Mouse (Mus musculus) hindbrain, embryonic 10.5 days (tissue): Measurements from ENCODE around the gene Apaf1. TPM values are rescaled to one million over a fixed set of nuclear protein-coding genes. Genes with fewer than 3 reads are reported as not detected.

ENCODE experiments used
- DNase-seq: peaks from one replicate; pipeline ENCODE4 v3.0.0-alpha.2; 2017; ENCODE audit warnings: low spot score
- H3K27ac ChIP-seq: fragments of 300-500 bp; sonication (generic); 2 replicates; pipeline ENCODE4 v1.5.1; 2016; ENCODE audit warnings: mild to moderate bottlenecking, moderate library complexity
- H3K27me3 ChIP-seq: fragments of 300-500 bp; sonication (generic); 2 replicates; pipeline ENCODE4 v1.6.1; 2016; ENCODE audit warnings: mild to moderate bottlenecking; ENCODE audit not compliant: poor library complexity, insufficient read depth, severe bottlenecking
- H3K36me3 ChIP-seq: fragments of 300-500 bp; sonication (generic); 2 replicates; pipeline ENCODE4 v1.6.1; 2016; ENCODE audit warnings: mild to moderate bottlenecking, moderate library complexity
- H3K4me1 ChIP-seq: fragments of 300-500 bp; sonication (generic); replicated peaks from 2 replicates; pipeline ENCODE4 v1.6.1; 2016; ENCODE audit warnings: mild to moderate bottlenecking
- H3K4me3 ChIP-seq: fragments of 300-500 bp; sonication (generic); 2 replicates; pipeline ENCODE4 v1.5.1; 2016; ENCODE audit warnings: mild to moderate bottlenecking, moderate library complexity
- H3K9me3 ChIP-seq: fragments of 300-500 bp; sonication (generic); 2 replicates; pipeline ENCODE4 v1.6.1; 2016; ENCODE audit warnings: mild to moderate bottlenecking, moderate library complexity
- WGBS: fragments of 180-500 bp; shearing (Covaris S2); methylation state at CpG from one replicate; pipeline ENCODE4 v1.1.7; 2016; 5-methylcytosine and 5-hydroxymethylcytosine counted together
- polyA plus RNA-seq: library from polyadenylated mRNA; unstranded; fragments of >200 nt; fragmentation: Nextera tagmentation; extraction: Ambion mirVana; gene quantifications from 2 replicates; pipeline ENCODE4 v1.2.1, GENCODE M21; 2016

Apaf1 gene
- polyA plus RNA-seq, 1 experiment from 2014 or later: 21.4 TPM

- peaks cover 76% of the 10 kb centered on the region for H3K36me3 ChIP-seq
Measured at GRCm38 (mm10) chr10:91071768-91072167, 10.8 kb downstream of the Apaf1 start.

GRCm38 (mm10) chr10:91062355-91062754 lies 20.2 kb downstream of the Apaf1 start:
- H3K4me1 ChIP-seq: no peaks in the 10 kb centered on the region
- WGBS: 93% methylated on average over 6 of the region's 6 CpGs
- no peak overlapping the region for H3K4me3 ChIP-seq
- H3K9me3 ChIP-seq: peaks cover 5% of the 10 kb centered on the region; the same call in 1 of the 2 replicates
- DNase-seq: no peak
- H3K27me3 ChIP-seq: no peaks in the 10 kb centered on the region
- H3K36me3 ChIP-seq: peaks cover 90% of the 10 kb centered on the region
- H3K27ac ChIP-seq: no peak overlapping the region

More at GRCm38 (mm10) chr10:91071768-91072167, 10.8 kb downstream of the Apaf1 start:
- 75% methylated on average over 1 of the region's 1 CpGs for WGBS
- H3K4me3 ChIP-seq: no peak overlapping the region
- no peaks in the 10 kb centered on the region for H3K27me3 ChIP-seq
- no peak overlapping the region for H3K27ac ChIP-seq
- H3K9me3 ChIP-seq: no peaks in the 10 kb centered on the region
- H3K4me1 ChIP-seq: no peaks in the 10 kb centered on the region
- no peak for DNase-seq

GRCm38 (mm10) chr10:91060742-91061141 lies 21.8 kb downstream of the Apaf1 start:
- DNase-seq: no peak
- peaks cover 74% of the 10 kb centered on the region for H3K36me3 ChIP-seq
- WGBS: 42% methylated on average over 5 of the region's 5 CpGs
- H3K4me3 ChIP-seq: no peak overlapping the region
- no peaks in the 10 kb centered on the region for H3K27me3 ChIP-seq
- H3K27ac ChIP-seq: no peak overlapping the region
- no peaks in the 10 kb centered on the region for H3K9me3 ChIP-seq
- no peaks in the 10 kb centered on the region for H3K4me1 ChIP-seq

DNA sequence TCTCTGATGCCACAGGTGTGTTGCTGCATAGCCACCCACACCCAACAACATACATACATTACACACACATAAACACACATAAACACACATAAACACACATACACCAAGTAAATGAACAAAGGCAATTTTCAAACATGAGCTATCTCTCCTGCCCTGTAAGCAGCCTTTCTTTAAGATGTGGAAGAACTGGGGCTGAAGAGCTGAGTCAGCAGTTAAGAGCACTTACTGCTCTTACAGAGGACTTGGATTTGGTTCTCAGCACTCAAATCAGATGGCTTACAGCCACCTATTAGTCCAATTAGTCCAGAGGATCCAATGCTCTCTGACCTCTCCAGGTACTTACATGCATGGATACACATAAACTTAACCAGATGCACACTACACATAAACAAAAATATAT lies 29.8 kb downstream of the Apaf1 start:
- Histone ChIP-seq H3K36me3 (peaks cover 72% of the 10 kb centered on the region), H3K4me3 (no peak overlapping the region), H3K27ac (no peak overlapping the region), H3K4me1 (no peaks in the 10 kb centered on the region), H3K27me3 (no peaks in the 10 kb centered on the region), H3K9me3 (no peaks in the 10 kb centered on the region)
- DNase-seq: no peak

- 94% methylated on average over 3 of the region's 3 CpGs for WGBS
- no peaks in the 10 kb centered on the region for H3K4me1 ChIP-seq
- H3K36me3 ChIP-seq: peaks cover 87% of the 10 kb centered on the region
- DNase-seq: no peak
- H3K4me3 ChIP-seq: no peak overlapping the region
- H3K27ac ChIP-seq: no peak overlapping the region
- no peaks in the 10 kb centered on the region for H3K27me3 ChIP-seq
- H3K9me3 ChIP-seq: no peaks in the 10 kb centered on the region
Measured at GRCm38 (mm10) chr10:91051156-91051555, 31.4 kb downstream of the Apaf1 start.

DNA sequence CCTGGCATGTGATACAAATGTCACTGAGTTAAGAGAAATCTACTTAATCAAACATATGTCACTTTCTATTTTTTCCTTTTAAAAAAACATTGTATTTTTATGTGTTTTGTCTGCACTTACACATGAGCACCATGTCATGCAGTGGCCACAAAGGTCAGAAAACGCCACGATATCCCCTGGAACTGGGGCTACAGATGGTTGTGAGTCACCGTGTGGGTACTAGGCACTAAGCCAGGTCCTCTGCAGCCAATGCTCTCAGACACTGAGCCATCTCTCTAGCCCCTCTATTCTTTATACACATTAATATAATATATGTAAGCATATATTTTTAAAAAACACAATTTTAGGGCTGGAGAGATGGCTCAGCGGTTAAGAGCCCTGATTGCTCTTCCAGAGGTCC lies 32.9 kb downstream of the Apaf1 start:
- H3K36me3 ChIP-seq: peaks cover 84% of the 10 kb centered on the region
- no peak overlapping the region for H3K27ac ChIP-seq
- WGBS: 93% methylated on average over 4 of the region's 4 CpGs
- no peaks in the 10 kb centered on the region for H3K9me3 ChIP-seq
- no peak overlapping the region for H3K4me3 ChIP-seq
- no peaks in the 10 kb centered on the region for H3K4me1 ChIP-seq
- no peaks in the 10 kb centered on the region for H3K27me3 ChIP-seq
- no peak for DNase-seq

- Histone ChIP-seq H3K27me3 (no peaks in the 10 kb centered on the region), H3K36me3 (peaks cover 48% of the 10 kb centered on the region), H3K4me3 (no peak overlapping the region), H3K4me1 (no peaks in the 10 kb centered on the region), H3K9me3 (no peaks in the 10 kb centered on the region), H3K27ac (no peak overlapping the region)
- peak; percentile 65 for DNase-seq
- WGBS: 24% methylated on average over 8 of the region's 8 CpGs
Measured at GRCm38 (mm10) chr10:91033942-91034341, 48.6 kb downstream of the Apaf1 start.

DNA sequence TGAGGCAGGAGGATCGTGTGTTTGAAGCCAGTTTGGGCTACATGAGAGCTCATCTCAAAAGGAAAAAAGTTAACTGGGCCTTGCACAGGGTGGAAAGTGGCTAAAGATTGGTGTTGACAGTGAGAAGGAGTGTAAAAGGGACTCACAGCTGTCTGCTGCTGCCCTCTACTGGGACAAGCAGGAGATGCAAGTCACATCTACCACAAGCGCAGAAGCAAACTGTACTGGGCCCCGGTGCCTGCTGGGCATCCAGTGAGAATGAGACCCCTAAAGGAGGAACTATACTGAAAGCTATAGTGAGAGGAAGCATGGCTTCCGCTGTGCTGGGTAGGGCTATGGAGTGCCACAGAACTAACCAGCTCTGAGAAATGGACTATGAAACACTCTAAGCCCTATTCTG lies 50.2 kb downstream of the Apaf1 start:
- Histone ChIP-seq H3K36me3 (peaks cover 48% of the 10 kb centered on the region), H3K9me3 (no peaks in the 10 kb centered on the region), H3K4me3 (no peak overlapping the region), H3K27me3 (no peaks in the 10 kb centered on the region), H3K4me1 (no peaks in the 10 kb centered on the region), H3K27ac (no peak overlapping the region)
- 17% methylated on average over 4 of the region's 4 CpGs for WGBS
- DNase-seq: peak; percentile 79

GRCm38 (mm10) chr10:91031176-91031575 lies 51.4 kb downstream of the Apaf1 start:
- Histone ChIP-seq H3K4me1 (no peaks in the 10 kb centered on the region), H3K36me3 (peaks cover 39% of the 10 kb centered on the region), H3K9me3 (no peaks in the 10 kb centered on the region), H3K27me3 (no peaks in the 10 kb centered on the region), H3K4me3 (no peak overlapping the region), H3K27ac (no peak overlapping the region)
- no peak for DNase-seq
- 86% methylated on average over 9 of the region's 9 CpGs for WGBS

- H3K4me3 ChIP-seq: no peak overlapping the region
- H3K4me1 ChIP-seq: no peaks in the 10 kb centered on the region
- peaks cover 34% of the 10 kb centered on the region for H3K36me3 ChIP-seq
- H3K27me3 ChIP-seq: no peaks in the 10 kb centered on the region
- H3K9me3 ChIP-seq: no peaks in the 10 kb centered on the region
- no peak for DNase-seq
- H3K27ac ChIP-seq: no peak overlapping the region
Measured at GRCm38 (mm10) chr10:91029002-91029539, 53.5 kb downstream of the Apaf1 start.

GRCm38 (mm10) chr10:91027964-91028363 lies 54.6 kb downstream of the Apaf1 start:
- Histone ChIP-seq H3K9me3 (no peaks in the 10 kb centered on the region), H3K27ac (no peak overlapping the region), H3K36me3 (peaks cover 34% of the 10 kb centered on the region), H3K4me3 (no peak overlapping the region), H3K27me3 (no peaks in the 10 kb centered on the region), H3K4me1 (no peaks in the 10 kb centered on the region)
- no peak for DNase-seq
- 83% methylated on average over 5 of the region's 5 CpGs for WGBS

DNA sequence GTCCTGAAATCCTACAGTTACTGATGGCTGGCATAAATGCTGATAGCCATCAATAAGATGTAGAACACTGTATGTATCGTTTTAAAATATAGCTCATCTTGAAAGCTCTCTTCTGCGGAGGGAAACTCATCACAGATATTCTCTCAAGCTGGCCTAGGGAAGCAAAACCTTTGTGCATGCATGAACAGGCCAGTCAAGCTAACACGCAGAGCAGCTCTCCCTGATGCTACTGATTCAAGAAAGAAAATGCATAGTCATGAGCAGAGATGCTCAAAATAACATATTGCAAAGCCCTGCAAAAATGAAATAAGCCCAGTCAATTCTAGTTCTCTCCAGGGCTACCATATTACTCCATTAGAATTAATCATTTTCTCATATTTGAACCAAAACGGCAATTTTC lies 55.1 kb downstream of the Apaf1 start:
- H3K27ac ChIP-seq: no peak overlapping the region
- no peaks in the 10 kb centered on the region for H3K4me1 ChIP-seq
- H3K9me3 ChIP-seq: no peaks in the 10 kb centered on the region
- no peak overlapping the region for H3K4me3 ChIP-seq
- no peaks in the 10 kb centered on the region for H3K27me3 ChIP-seq
- H3K36me3 ChIP-seq: peaks cover 34% of the 10 kb centered on the region
- 96% methylated on average over 4 of the region's 4 CpGs for WGBS
- DNase-seq: no peak

GRCm38 (mm10) chr10:91005858-91006538 lies 76.6 kb downstream of the Apaf1 start:
- no peaks in the 10 kb centered on the region for H3K4me1 ChIP-seq
- 91% methylated on average over 12 of the region's 12 CpGs for WGBS

DNA sequence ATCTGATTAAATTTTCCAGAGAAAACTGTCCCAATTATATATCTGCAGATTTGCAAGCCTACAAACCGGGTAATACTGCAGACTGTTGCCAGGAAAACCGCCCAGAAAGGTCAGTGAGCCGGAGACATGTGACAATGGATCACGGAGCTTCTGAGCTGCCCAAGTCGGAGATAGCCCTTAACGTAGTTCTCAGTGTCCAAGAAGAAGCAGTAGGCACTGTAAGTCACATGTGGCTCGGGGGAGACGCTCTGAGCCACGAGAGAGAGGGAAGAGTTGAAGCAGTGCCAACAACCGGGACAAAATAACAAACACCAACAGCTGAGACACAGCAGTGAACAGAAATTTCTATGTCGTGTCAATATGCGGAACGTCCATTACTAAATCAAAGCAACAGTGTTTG lies 81.1 kb downstream of the Apaf1 start:
- Histone ChIP-seq H3K4me1 (no peaks in the 10 kb centered on the region), H3K4me3 (no peak overlapping the region), H3K36me3 (peaks cover 34% of the 10 kb centered on the region), H3K27me3 (no peaks in the 10 kb centered on the region), H3K9me3 (no peaks in the 10 kb centered on the region), H3K27ac (no peak overlapping the region)
- no peak for DNase-seq
- WGBS: 88% methylated on average over 13 of the region's 13 CpGs

More at GRCm38 (mm10) chr10:91005858-91006538, 76.6 kb downstream of the Apaf1 start:
- H3K27ac ChIP-seq: no peak overlapping the region
- DNase-seq: no peak
- no peak overlapping the region for H3K4me3 ChIP-seq
- no peaks in the 10 kb centered on the region for H3K9me3 ChIP-seq
- H3K27me3 ChIP-seq: no peaks in the 10 kb centered on the region
- peaks cover 42% of the 10 kb centered on the region for H3K36me3 ChIP-seq
